Mouse (Mus musculus): ENCODE measurements around the gene Ncmap.

DNA sequence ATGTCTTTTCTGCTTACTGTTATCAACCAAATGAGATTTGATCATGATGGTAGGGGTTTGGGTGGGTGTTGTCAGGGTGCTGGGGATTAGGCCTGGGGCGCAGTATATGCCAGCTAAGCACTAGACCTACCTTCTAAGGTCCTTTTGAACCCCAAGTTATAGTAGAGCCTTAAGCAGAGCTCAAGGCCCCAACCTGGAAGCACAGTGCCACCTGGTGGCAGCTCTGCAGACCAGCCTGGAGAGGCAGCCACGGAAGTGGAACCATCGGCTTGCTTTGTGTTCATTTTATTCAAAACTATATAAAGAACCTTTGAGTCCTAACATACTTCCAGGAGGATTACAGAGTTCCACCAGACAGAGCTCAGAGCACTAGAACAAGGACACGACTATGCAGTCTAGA, 13.6 kb upstream of the Ncmap start:
- TF ChIP-seq POLR2A (IDR thresholded peaks at IDR 0.05; ENCODE audit: control insufficient read depth, low read depth, low read length) = no peak
- TF ChIP-seq CTCF (IDR thresholded peaks at IDR 0.05; ENCODE audit: control insufficient read depth, insufficient read depth, insufficient replicate concordance, low read depth, low read length) = peak; percentile 77; the same call in 1 of the 2 replicates
